Mouse (Mus musculus) splenic B cell, adult 2 months (primary cell): ENCODE measurements around the gene Zrsr2.

Experiments
- DNase-seq: peaks from one replicate; pipeline ENCODE4 v3.0.0-alpha.2; 2011; ENCODE audit warnings: low read depth, low spot score
- H3K27me3 ChIP-seq: 2 replicates; pipeline ENCODE4 v1.6.1; 2012; ENCODE audit warnings: mild to moderate bottlenecking, low read length, moderate library complexity, mixed read lengths; ENCODE audit not compliant: control insufficient read depth, poor library complexity, insufficient read depth, severe bottlenecking
- H3K36me3 ChIP-seq: 2 replicates; pipeline ENCODE4 v1.6.1; 2012; ENCODE audit warnings: mild to moderate bottlenecking, low read length, moderate library complexity, mixed read lengths; ENCODE audit not compliant: control insufficient read depth, poor library complexity, insufficient read depth, severe bottlenecking

The Zrsr2 gene

GRCm38 (mm10) chrX:163958467-163958875, at the start of gene Zrsr2:
TSS of gene Zrsr2 (minus strand) at chrX:163958661.
- Histone ChIP-seq H3K36me3 (no peaks in the 10 kb centered on the region), H3K27me3 (no peaks in the 10 kb centered on the region)
- DNase-seq = peak; percentile 95

- Histone ChIP-seq H3K27me3 (no peaks in the 10 kb centered on the region), H3K36me3 (no peaks in the 10 kb centered on the region)
- peak; percentile 62 for DNase-seq
Measured at GRCm38 (mm10) chrX:164004809-164005208, 46.3 kb upstream of the Zrsr2 start.

- peak; percentile 15 for DNase-seq
- no peaks in the 10 kb centered on the region for H3K36me3 ChIP-seq
- no peaks in the 10 kb centered on the region for H3K27me3 ChIP-seq
Measured at GRCm38 (mm10) chrX:163999848-164000247, 41.4 kb upstream of the Zrsr2 start.

- Histone ChIP-seq H3K36me3 (no peaks in the 10 kb centered on the region), H3K27me3 (no peaks in the 10 kb centered on the region)
- no peak for DNase-seq
Measured at GRCm38 (mm10) chrX:163996754-163997153, 38.3 kb upstream of the Zrsr2 start.

- Histone ChIP-seq H3K27me3 (no peaks in the 10 kb centered on the region), H3K36me3 (no peaks in the 10 kb centered on the region)
- DNase-seq = no peak
Measured at GRCm38 (mm10) chrX:163987718-163988374, 29.4 kb upstream of the Zrsr2 start.

- Histone ChIP-seq H3K27me3 (no peaks in the 10 kb centered on the region), H3K36me3 (no peaks in the 10 kb centered on the region)
- no peak for DNase-seq
Measured at GRCm38 (mm10) chrX:163982129-163982528, 23.7 kb upstream of the Zrsr2 start.

GRCm38 (mm10) chrX:163981500-163981899, 23.0 kb upstream of the Zrsr2 start:
- no peak for DNase-seq
- H3K27me3 ChIP-seq = no peaks in the 10 kb centered on the region

GRCm38 (mm10) chrX:163981092-163981491, 22.6 kb upstream of the Zrsr2 start:
- Histone ChIP-seq H3K36me3 (no peaks in the 10 kb centered on the region), H3K27me3 (no peaks in the 10 kb centered on the region)
- DNase-seq = no peak

More at GRCm38 (mm10) chrX:163981500-163981899, 23.0 kb upstream of the Zrsr2 start:
- H3K36me3 ChIP-seq = no peaks in the 10 kb centered on the region

- H3K36me3 ChIP-seq = peaks cover 2% of the 10 kb centered on the region; the same call in 1 of the 2 replicates
Measured at GRCm38 (mm10) chrX:163957803-163958466, 526 bp downstream of the Zrsr2 start.

GRCm38 (mm10) chrX:163957381-163957780, 1.1 kb downstream of the Zrsr2 start:
- DNase-seq = no peak
- Histone ChIP-seq H3K27me3 (no peaks in the 10 kb centered on the region), H3K36me3 (peaks cover 2% of the 10 kb centered on the region; the same call in 1 of the 2 replicates)

More at GRCm38 (mm10) chrX:163957803-163958466, 526 bp downstream of the Zrsr2 start:
- H3K27me3 ChIP-seq = no peaks in the 10 kb centered on the region
- peak; percentile 85 for DNase-seq

- H3K27me3 ChIP-seq = no peaks in the 10 kb centered on the region
- no peak for DNase-seq
Measured at GRCm38 (mm10) chrX:163951618-163952017, 6.8 kb downstream of the Zrsr2 start.

GRCm38 (mm10) chrX:163944381-163944780, 14.1 kb downstream of the Zrsr2 start:
- H3K27me3 ChIP-seq = no peaks in the 10 kb centered on the region
- no peak for DNase-seq
- 0 out of 2 replicates have a peak, but pooled peaks cover 3% of the 10 kb centered on the region for H3K36me3 ChIP-seq

More at GRCm38 (mm10) chrX:163951618-163952017, 6.8 kb downstream of the Zrsr2 start:
- H3K36me3 ChIP-seq = peaks cover 2% of the 10 kb centered on the region; the same call in 1 of the 2 replicates

- DNase-seq = no peak
- Histone ChIP-seq H3K36me3 (peaks cover 7% of the 10 kb centered on the region; the same call in 1 of the 2 replicates), H3K27me3 (no peaks in the 10 kb centered on the region)
Measured at GRCm38 (mm10) chrX:163938587-163938986, 19.9 kb downstream of the Zrsr2 start.

- DNase-seq = no peak
- Histone ChIP-seq H3K27me3 (no peaks in the 10 kb centered on the region), H3K36me3 (peaks cover 4% of the 10 kb centered on the region; the same call in 1 of the 2 replicates)
Measured at GRCm38 (mm10) chrX:163934731-163935130, 23.7 kb downstream of the Zrsr2 start.

GRCm38 (mm10) chrX:163929550-163929949, 28.9 kb downstream of the Zrsr2 start:
- Histone ChIP-seq H3K27me3 (no peaks in the 10 kb centered on the region), H3K36me3 (no peaks in the 10 kb centered on the region)
- DNase-seq = peak; percentile 1
